ENCODE assay signal across 14 mouse cellular contexts in genomic region chr15:6653046-6653445, GRCm38 (mm10).
"Had no signal": no experiment of that assay in that cellular context is flagged by ENCODE, and none has a peak within 500 bp of the region (broad histone marks: within the 10 kb centered on the region; RNA-seq: fewer than 3 reads in every experiment).

No protein-coding gene starts in this region.

- H3K27me3 ChIP-seq: intestine, embryonic 15.5 days; kidney, embryonic 15.5 days; liver, embryonic 15.5 days; midbrain, embryonic 15.5 days; neural tube, embryonic 12.5 days had no signal

- H3K4me2 ChIP-seq: intestine, embryonic 15.5 days; kidney, embryonic 15.5 days; liver, embryonic 11.5 days; liver, embryonic 15.5 days; midbrain, embryonic 11.5 days; midbrain, embryonic 15.5 days; neural tube, embryonic 12.5 days had no signal

- DNase-seq: kidney, adult 2 months; kidney, postnatal 14 days; right cerebral cortex, postnatal 4 days; spleen, adult 18-20 months; thymus, postnatal 36 days had no signal

- ATAC-seq: intestine, embryonic 15.5 days; midbrain, embryonic 15.5 days had no signal

- H3K27ac ChIP-seq: intestine, embryonic 15.5 days; kidney, embryonic 15.5 days; left cerebral cortex, adult 2 months; limb, embryonic 10.5 days; liver, embryonic 15.5 days; midbrain, embryonic 15.5 days; neural tube, embryonic 12.5 days had no signal

- H3K9me3 ChIP-seq: intestine, embryonic 15.5 days; kidney, embryonic 15.5 days; limb, embryonic 10.5 days; liver, embryonic 15.5 days; midbrain, embryonic 15.5 days; neural tube, embryonic 12.5 days had no signal

- H3K36me3 ChIP-seq: intestine, embryonic 15.5 days; kidney, embryonic 15.5 days; limb, embryonic 10.5 days; liver, embryonic 15.5 days; midbrain, embryonic 15.5 days; neural tube, embryonic 12.5 days had no signal

- H3K9ac ChIP-seq: intestine, embryonic 15.5 days; kidney, embryonic 15.5 days; liver, embryonic 15.5 days; midbrain, embryonic 15.5 days; neural tube, embryonic 12.5 days had no signal

- H3K4me3 ChIP-seq: intestine, embryonic 15.5 days; kidney, embryonic 15.5 days; left cerebral cortex, adult 2 months; limb, embryonic 10.5 days; liver, embryonic 15.5 days; midbrain, embryonic 15.5 days; neural tube, embryonic 12.5 days had no signal

- H3K4me1 ChIP-seq: intestine, embryonic 15.5 days; kidney, embryonic 15.5 days; limb, embryonic 10.5 days; midbrain, embryonic 15.5 days; neural tube, embryonic 12.5 days had no signal
